In genomic region chr19:24314676-24315075, GRCm38 (mm10) we compare ENCODE assay signal across 24 mouse cellular contexts. TPM values are rescaled to one million over a fixed set of nuclear protein-coding genes. Genes with fewer than 3 reads are reported as not detected.
DNase-seq lines count a peak whose midpoint lies in the region; ATAC-seq and TF ChIP-seq lines count a peak whose summit lies in the region.
"Had no signal": no experiment of that assay in that cellular context is flagged by ENCODE, and none has a peak within 500 bp of the region (broad histone marks: within the 10 kb centered on the region; RNA-seq: fewer than 3 reads in every experiment).

No protein-coding gene starts in this region.

- no peaks in the 10 kb centered on the region for H3K27me3 ChIP-seq in heart, postnatal 0 days (ENCODE audit: control insufficient read depth, insufficient read depth, low read length)
- H3K27me3 ChIP-seq in hindbrain, embryonic 14.5 days (ENCODE audit: control insufficient read depth, insufficient read depth, low read length), result no peaks in the 10 kb centered on the region
- H3K27me3 ChIP-seq: embryonic facial prominence, embryonic 12.5 days; heart, embryonic 13.5 days; hindbrain, embryonic 12.5 days; limb, embryonic 12.5 days; lung, embryonic 15.5 days had no signal

- WGBS in heart, postnatal 0 days, result 82% methylated on average over 11 of the region's 11 CpGs
- 92% methylated on average over 11 of the region's 11 CpGs for WGBS in hindbrain, embryonic 14.5 days

- H3K27ac ChIP-seq in heart, postnatal 0 days (ENCODE audit: low read depth), result peak overlapping the region; percentile 49
- no peak overlapping the region for H3K27ac ChIP-seq in hindbrain, embryonic 14.5 days
- H3K27ac ChIP-seq: embryonic facial prominence, embryonic 12.5 days; heart, embryonic 13.5 days; hindbrain, embryonic 12.5 days; kidney, postnatal 0 days; limb, embryonic 12.5 days; lung, embryonic 15.5 days; midbrain, embryonic 12.5 days; neural tube, embryonic 13.5 days had no signal

- no peaks in the 10 kb centered on the region for H3K36me3 ChIP-seq in heart, postnatal 0 days (replicated peaks; ENCODE audit: control insufficient read depth, insufficient read depth, low read length)
- H3K36me3 ChIP-seq in hindbrain, embryonic 14.5 days (replicated peaks; ENCODE audit: control insufficient read depth, insufficient read depth), result no peaks in the 10 kb centered on the region
- H3K36me3 ChIP-seq: embryonic facial prominence, embryonic 12.5 days; hindbrain, embryonic 12.5 days; limb, embryonic 12.5 days; lung, embryonic 15.5 days; midbrain, embryonic 12.5 days; neural tube, embryonic 13.5 days had no signal

- H3K9me3 ChIP-seq in heart, postnatal 0 days (replicated peaks; ENCODE audit: control insufficient read depth, low read length), result no peaks in the 10 kb centered on the region
- no peaks in the 10 kb centered on the region for H3K9me3 ChIP-seq in hindbrain, embryonic 14.5 days (ENCODE audit: control insufficient read depth, low read length)
- H3K9me3 ChIP-seq: embryonic facial prominence, embryonic 12.5 days; heart, embryonic 13.5 days; hindbrain, embryonic 12.5 days; limb, embryonic 12.5 days; lung, embryonic 15.5 days; midbrain, embryonic 12.5 days; neural tube, embryonic 13.5 days had no signal

- peaks cover 28% of the 10 kb centered on the region for H3K4me1 ChIP-seq in heart, postnatal 0 days (ENCODE audit: control insufficient read depth, insufficient read depth)
- peaks cover 20% of the 10 kb centered on the region for H3K4me1 ChIP-seq in hindbrain, embryonic 14.5 days (replicated peaks; ENCODE audit: control insufficient read depth, insufficient read depth, low read length)
- H3K4me1 ChIP-seq: limb, embryonic 12.5 days had no signal

- no peak for DNase-seq in heart, postnatal 0 days (ENCODE audit: low spot score)
- DNase-seq in heart, postnatal 25 days (ENCODE audit: low spot score), result no peak
- DNase-seq in cerebellum, adult 11 months, result peak; percentile 50
- peak; percentile 65 to 67 for DNase-seq in cerebellum, adult 18-20 months
- DNase-seq in cerebellum, postnatal 10 days, result peak; percentile 66 to 77
- DNase-seq in gastrocnemius, postnatal 14 days, result no peak
- DNase-seq in hindbrain, embryonic 14.5 days (ENCODE audit: low spot score), result no peak
- DNase-seq: adrenal gland, postnatal 36 days; B cell, adult 2 months; embryo, embryonic 11 days; gastrocnemius, postnatal 25 days; kidney, adult 8-10 months; layer of hippocampus, adult 9-11 months had no signal

- intact Hi-C loops in heart, postnatal 25 days (cut with DNase I), result no loop called here
- intact Hi-C loops in gastrocnemius, postnatal 14 days (cut with DNase I; ENCODE audit: low total_unique reads), result no loop called here

- no peak overlapping the region for H3K4me3 ChIP-seq in heart, postnatal 0 days (ENCODE audit: low read depth, low read length)
- H3K4me3 ChIP-seq in hindbrain, embryonic 14.5 days (replicated peaks; ENCODE audit: low read length), result no peak overlapping the region
- H3K4me3 ChIP-seq: embryonic facial prominence, embryonic 12.5 days; heart, embryonic 13.5 days; hindbrain, embryonic 12.5 days; limb, embryonic 12.5 days; lung, embryonic 15.5 days; midbrain, embryonic 12.5 days; neural tube, embryonic 13.5 days had no signal

- no peak for TF ChIP-seq CTCF in heart, postnatal 0 days (IDR thresholded peaks at IDR 0.05; ENCODE audit: low read depth)

- ATAC-seq in heart, postnatal 0 days (ENCODE audit: insufficient read depth, low read depth), result no peak
- ATAC-seq in hindbrain, embryonic 14.5 days (ENCODE audit: low FRiP score), result no peak
- no peak for ATAC-seq in erythroblast, adult 5-6 weeks (replicated peaks; ENCODE audit: low FRiP score, poor library complexity, severe bottlenecking)
- ATAC-seq: forebrain, embryonic 16.5 days; intestine, embryonic 16.5 days had no signal

- H3K4me2 ChIP-seq in heart, postnatal 0 days (ENCODE audit: low read depth, low read length), result no peak overlapping the region
- no peak overlapping the region for H3K4me2 ChIP-seq in hindbrain, embryonic 14.5 days (replicated peaks)
- H3K4me2 ChIP-seq: embryonic facial prominence, embryonic 12.5 days; heart, embryonic 13.5 days; hindbrain, embryonic 12.5 days; limb, embryonic 12.5 days; lung, embryonic 15.5 days; midbrain, embryonic 12.5 days; neural tube, embryonic 13.5 days had no signal

- no peak overlapping the region for H3K9ac ChIP-seq in heart, postnatal 0 days (replicated peaks; ENCODE audit: low read depth, low read length)
- no peak overlapping the region for H3K9ac ChIP-seq in hindbrain, embryonic 14.5 days
- H3K9ac ChIP-seq: embryonic facial prominence, embryonic 12.5 days; heart, embryonic 13.5 days; hindbrain, embryonic 12.5 days; limb, embryonic 12.5 days; lung, embryonic 15.5 days; midbrain, embryonic 12.5 days; neural tube, embryonic 13.5 days had no signal

- no peak for TF ChIP-seq EP300 in heart, postnatal 0 days (IDR thresholded peaks at IDR 0.05; ENCODE audit: low read depth)

RNA-seq across cellular contexts. Expression of gene Fxn, which starts 34.3 kb away (rescaled TPM):
- 36.6 and 57.2 TPM in 2 replicates for total RNA-seq in heart, postnatal 0 days (2014; rRNA removed; ENCODE audit: low replicate concordance)
- polyA plus RNA-seq in heart, postnatal 0 days (2015; fragmentation: Nextera tagmentation; extraction: Ambion mirVana), result 77.0 and 79.7 TPM in 2 replicates
- 10 to 100 TPM; 27.7 to 28.9 TPM for total RNA-seq in heart, postnatal 25 days (2021)
- 10 to 100 TPM; 19.8 to 20.8 TPM for total RNA-seq in gastrocnemius, postnatal 14 days (2021)
- polyA plus RNA-seq in hindbrain, embryonic 14.5 days (2014; fragmentation: Nextera tagmentation; extraction: Ambion mirVana), result 33.0 and 37.0 TPM in 2 replicates
- 10.7 and 19.2 TPM in 2 replicates for total RNA-seq in erythroblast, adult 5-6 weeks (2015; ENCODE audit: low replicate concordance)
- 3.0 and 5.7 TPM in 2 replicates for total RNA-seq in erythroblast, adult 5-6 weeks (2017; ENCODE audit: low replicate concordance)

Comparison
In these comparisons a context has a peak if more than half of its experiments do, and no peak if none do; other contexts are left out.
1. DNase-seq: peak in cerebellum, adult 11 months (single experiment), cerebellum, adult 18-20 months (2 of 2) and cerebellum, postnatal 10 days (2 of 2); none in heart, postnatal 0 days (single experiment), heart, postnatal 25 days (single experiment), gastrocnemius, postnatal 14 days (single experiment) and hindbrain, embryonic 14.5 days (single experiment).